Mouse (Mus musculus): ENCODE data around the gene Olfr904.
A peak's percentile ranks its signal among the peaks of the same experiment; 100 is the strongest.
"Not testable (repeated sequence)": the region's sequence is repeated elsewhere in the genome, so short reads cannot be mapped to it uniquely, and the experiment has no call there.

Olfr904 gene

DNA sequence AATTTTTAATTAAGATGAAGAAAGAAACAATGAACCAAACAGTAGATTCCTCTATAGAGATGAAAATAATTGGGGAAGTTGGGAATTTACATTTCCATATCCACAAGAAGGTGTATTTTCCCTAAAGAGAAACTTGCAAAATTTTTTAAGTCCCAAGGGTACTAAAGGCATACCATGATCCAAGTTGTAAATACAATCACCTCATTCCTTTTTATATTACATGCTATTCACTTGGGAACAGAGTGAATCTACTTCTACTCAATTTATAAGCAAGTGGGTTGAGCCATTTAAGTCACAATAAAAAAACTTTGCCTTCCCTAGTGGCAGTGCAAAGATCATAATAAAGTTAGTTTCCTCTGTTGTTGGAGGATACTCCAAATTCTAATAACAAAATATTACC, at the start of gene Olfr904:
Gene Olfr904 (plus strand): TSS at position 301 of the 400 bp plus-strand sequence.
- no peak for DNase-seq (ENCODE audit: low spot score in 2 of 2)

DNA sequence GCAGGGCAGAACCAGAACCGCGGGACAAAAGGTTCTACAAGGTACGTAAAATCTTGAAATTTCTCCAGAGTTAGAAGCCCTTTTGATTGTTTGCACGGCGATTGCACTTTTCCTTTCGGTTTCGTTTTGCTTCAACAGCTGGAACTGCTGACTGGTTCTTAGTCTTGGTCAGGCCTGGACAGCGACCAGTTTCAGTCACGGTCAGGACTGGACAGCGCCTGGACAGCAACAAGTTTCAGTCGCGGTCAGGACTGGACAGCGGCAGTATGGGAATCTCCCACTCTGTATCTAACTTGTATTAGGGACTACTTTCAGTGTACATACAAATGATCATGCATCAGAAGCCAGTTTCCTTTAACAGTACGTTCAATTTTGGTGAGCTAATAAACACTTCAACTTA, 49.4 kb upstream of the Olfr904 start:
- DNase-seq (ENCODE audit: low spot score in 2 of 2) = not testable (repeated sequence)

DNA sequence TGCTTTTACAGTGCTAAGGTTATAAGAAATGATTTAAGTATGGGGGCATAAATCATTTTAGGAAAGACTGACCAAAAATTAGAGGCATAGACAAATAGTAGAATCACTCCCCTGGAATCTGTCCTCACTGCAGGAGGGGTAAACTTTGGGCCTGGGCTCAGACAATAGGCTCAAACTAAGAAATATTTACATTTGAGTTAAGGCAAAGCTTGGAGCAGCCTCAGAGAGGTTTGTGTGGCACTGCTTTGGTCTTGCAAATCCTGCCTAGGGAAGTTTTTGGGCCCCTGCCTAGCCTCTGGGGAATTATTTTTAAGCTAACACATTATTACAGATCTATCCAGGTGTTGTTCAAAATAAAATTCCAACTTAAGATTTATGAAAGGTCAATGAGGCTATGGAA, 39.1 kb upstream of the Olfr904 start:
- no peak for DNase-seq (ENCODE audit: low spot score in 2 of 2)

DNA sequence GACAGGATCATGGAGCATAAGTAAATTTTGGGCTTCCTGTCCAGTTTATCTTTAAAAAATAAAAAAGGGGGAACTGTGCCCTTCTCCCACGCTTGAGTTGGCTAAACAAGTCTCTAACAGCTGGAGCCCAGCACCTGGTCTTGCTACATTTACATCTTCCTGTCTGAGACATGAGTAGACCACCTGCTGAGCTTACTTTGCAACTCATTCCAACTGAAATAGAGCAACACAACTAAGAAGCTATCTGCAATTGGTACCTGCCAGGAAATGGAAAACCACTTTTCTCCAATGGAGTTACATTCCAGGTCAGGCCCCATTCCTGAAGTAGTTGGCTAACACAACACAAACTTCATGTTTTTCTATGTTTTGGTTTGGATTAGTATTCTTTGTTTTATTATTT, 35.9 kb upstream of the Olfr904 start:
- no peak for DNase-seq (ENCODE audit: low spot score in 2 of 2)

DNA sequence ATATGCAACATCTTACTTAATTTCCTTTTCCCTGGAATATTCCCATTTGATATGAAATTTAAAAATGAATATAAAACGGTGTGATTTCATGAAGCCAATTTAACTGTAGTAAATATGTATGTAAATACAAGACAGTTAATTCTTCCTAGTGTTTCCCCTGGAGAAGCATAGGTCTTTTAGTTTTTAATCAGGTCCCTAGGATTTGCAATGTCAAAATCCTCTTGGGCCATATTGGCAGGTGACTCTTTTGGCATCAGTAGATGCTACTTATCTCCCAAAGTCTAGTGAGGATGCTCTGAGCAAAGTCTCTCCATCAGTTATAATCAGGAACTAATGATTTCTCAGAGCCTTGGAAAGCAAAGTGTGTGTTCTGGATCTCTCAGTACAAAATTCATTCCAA, 33.8 kb upstream of the Olfr904 start, which contains the start of gene Olfr901:
Gene Olfr901 (plus strand): TSS at position 301 of the 400 bp plus-strand sequence.
- DNase-seq (ENCODE audit: low spot score in 2 of 2) = no peak

DNA sequence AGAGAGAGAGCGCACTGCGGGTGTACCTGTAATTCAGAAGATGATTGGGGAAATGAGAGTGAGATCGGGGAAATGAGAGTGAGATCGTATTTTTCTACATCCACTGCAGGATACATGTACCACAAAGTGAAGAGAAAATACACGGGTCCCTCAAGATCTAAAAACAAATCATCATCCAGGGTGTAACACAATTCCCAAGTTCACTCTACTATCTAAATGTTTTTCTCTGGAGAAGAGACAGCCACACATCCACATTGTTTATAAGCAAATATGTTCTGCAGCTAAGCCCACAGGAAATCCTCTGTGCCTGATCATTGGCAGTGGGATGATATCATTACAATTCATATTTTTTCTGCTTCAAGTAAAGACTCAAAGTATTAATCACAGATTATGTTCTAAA, 15.6 kb upstream of the Olfr904 start, which contains the start of gene Olfr902:
Gene Olfr902 (plus strand): TSS at position 301 of the 400 bp plus-strand sequence.
- DNase-seq (ENCODE audit: low spot score in 2 of 2) = no peak

DNA sequence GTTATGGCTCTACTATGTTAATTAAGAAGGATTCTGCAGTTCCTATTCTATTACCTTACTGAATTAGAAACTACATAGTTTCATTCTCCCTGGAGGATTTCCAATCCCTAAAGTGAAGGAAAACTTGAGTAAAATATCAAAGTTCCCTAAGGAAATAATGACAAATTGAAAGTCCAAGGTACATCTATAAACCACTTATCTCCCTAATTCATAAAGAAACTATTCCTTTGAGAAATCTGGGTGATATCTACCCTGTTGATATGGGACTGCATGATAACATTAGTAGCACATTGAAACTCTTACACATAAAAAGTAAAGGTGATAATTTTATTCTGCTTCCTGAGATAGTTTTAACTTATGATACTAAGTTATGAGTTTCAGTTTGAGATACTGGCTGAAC, 7.9 kb downstream of the Olfr904 start, which contains the start of gene Olfr905:
Gene Olfr905 (plus strand): TSS at position 301 of the 400 bp plus-strand sequence.
- DNase-seq (ENCODE audit: low spot score in 2 of 2) = no peak

DNA sequence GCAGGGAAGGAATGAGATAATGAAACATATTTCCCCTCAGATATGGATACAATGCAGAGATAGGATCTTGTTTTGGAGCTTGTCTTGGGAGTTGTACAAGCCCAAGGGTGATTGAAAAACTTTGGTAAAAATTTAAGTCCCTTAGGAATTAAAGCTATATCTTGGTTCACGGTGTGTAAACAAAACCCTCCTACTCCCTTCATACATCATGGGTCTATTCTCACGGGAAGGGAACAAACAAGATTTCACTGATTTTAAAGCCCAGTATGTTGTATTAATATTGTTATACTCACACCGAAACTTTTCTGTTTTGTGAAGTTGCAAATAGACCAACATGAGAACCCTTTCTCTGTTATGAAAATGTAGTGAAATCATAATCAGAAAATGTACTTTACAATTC, 23.8 kb downstream of the Olfr904 start, which contains the start of gene Olfr906:
Gene Olfr906 (plus strand): TSS at position 301 of the 400 bp plus-strand sequence.
- no peak for DNase-seq (ENCODE audit: low spot score in 2 of 2)

DNA sequence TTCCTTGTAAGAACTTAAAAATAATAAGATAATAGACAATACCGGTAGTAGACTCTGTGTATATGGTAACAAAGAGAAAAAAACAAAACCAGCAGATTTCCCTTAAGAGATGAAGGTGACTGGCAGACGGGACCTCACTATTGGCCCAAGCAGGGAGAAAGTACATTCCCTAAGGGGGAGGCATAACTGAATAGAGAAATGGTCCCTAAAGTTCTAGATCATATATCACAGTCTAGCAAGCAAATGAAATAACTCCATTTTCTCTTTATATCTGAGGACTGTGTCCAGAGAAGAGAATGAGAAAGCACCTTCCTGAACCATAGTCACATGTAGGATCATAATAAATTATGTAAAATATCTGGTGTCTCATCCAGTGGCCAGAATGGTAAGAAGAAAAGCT, 32.6 kb downstream of the Olfr904 start, which contains the start of gene Olfr907:
Gene Olfr907 (plus strand): TSS at position 301 of the 400 bp plus-strand sequence.
- DNase-seq (ENCODE audit: low spot score in 2 of 2) = no peak

DNA sequence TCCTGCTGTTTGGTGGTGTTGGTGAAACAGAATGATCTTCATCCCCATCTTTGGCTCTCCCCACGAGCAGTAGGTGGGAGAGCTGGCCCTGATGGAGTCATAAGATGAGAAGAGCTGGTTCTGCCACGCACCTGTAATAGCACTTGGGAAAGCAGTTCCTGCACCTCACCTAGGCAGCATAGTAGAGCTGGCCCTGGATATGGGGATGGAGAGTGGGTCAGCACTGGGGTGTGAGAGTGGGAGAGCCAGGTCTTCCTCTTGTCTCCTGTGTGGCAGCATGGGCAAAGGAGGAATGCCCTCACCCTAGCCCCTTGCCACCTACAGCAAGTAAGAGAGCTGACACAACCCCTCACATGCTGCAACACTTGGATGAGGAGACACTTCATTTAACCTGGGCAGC, 49.4 kb downstream of the Olfr904 start:
- DNase-seq (ENCODE audit: low spot score in 2 of 2) = peak; percentile 7 to 50

Measured in spleen, postnatal 4 days (tissue).